Mouse (Mus musculus) midbrain, embryonic 11.5 days (tissue): Measurements from ENCODE around the gene Smad6. TPM values are rescaled to one million over a fixed set of nuclear protein-coding genes. Genes with fewer than 3 reads are reported as not detected.

Source experiments
- ATAC-seq: fragments of 200-750 bp; cut with Nextera tagmentation; 2 replicates; pipeline ENCODE4 v1.8.0; 2017; ENCODE audit warnings: moderate TSS enrichment, moderate library complexity; ENCODE audit not compliant: low FRiP score
- DNase-seq: peaks from one replicate; pipeline ENCODE4 v3.0.0; 2015; ENCODE audit warnings: low spot score; ENCODE audit errors: missing footprints
- H3K27ac ChIP-seq: fragments of 300-500 bp; sonication (generic); 2 replicates; pipeline ENCODE4 v1.5.1; 2014; ENCODE audit warnings: low read depth, low read length
- H3K27me3 ChIP-seq: fragments of 300-500 bp; sonication (generic); 2 replicates; pipeline ENCODE4 v1.6.1; 2014; ENCODE audit warnings: mild to moderate bottlenecking, low read length, moderate library complexity, mixed read lengths; ENCODE audit not compliant: control insufficient read depth, insufficient read depth
- H3K36me3 ChIP-seq: fragments of 300-500 bp; sonication (generic); 2 replicates; pipeline ENCODE4 v1.6.1; 2014; ENCODE audit warnings: mild to moderate bottlenecking, low read length, moderate library complexity, mixed read lengths; ENCODE audit not compliant: control insufficient read depth, insufficient read depth
- H3K4me1 ChIP-seq: fragments of 300-500 bp; sonication (generic); 2 replicates; pipeline ENCODE4 v1.6.1; 2014; ENCODE audit warnings: low read length; ENCODE audit not compliant: control insufficient read depth, insufficient read depth
- H3K4me2 ChIP-seq: fragments of 300-500 bp; sonication (generic); 2 replicates; pipeline ENCODE4 v1.6.1; 2014; ENCODE audit warnings: mild to moderate bottlenecking, moderate library complexity
- H3K4me3 ChIP-seq: fragments of 300-500 bp; sonication (generic); 2 replicates; pipeline ENCODE4 v1.5.1; 2014; ENCODE audit warnings: low read depth, low read length
- H3K9ac ChIP-seq: fragments of 300-500 bp; sonication (generic); 2 replicates; pipeline ENCODE4 v1.6.1; 2014; ENCODE audit warnings: low read length
- H3K9me3 ChIP-seq: fragments of 300-500 bp; sonication (generic); 2 replicates; pipeline ENCODE4 v1.6.1; 2016; ENCODE audit warnings: low read length; ENCODE audit not compliant: control insufficient read depth
- WGBS: fragments of 180-500 bp; shearing (Covaris S2); extraction: QIAGEN DNeasy Blood & Tissue Kit; methylation state at CpG from one replicate; pipeline ENCODE4 v1.1.7; 2014; 5-methylcytosine and 5-hydroxymethylcytosine counted together
- polyA plus RNA-seq: library from polyadenylated mRNA; unstranded; fragments of >200 nt; fragmentation: Nextera tagmentation; extraction: Ambion mirVana; gene quantifications from 2 replicates; pipeline ENCODE4 v1.2.1, GENCODE M21; 2014

Gene Smad6
- polyA plus RNA-seq, 1 experiment from 2014 or later: 4.0 TPM

- WGBS: 75% methylated on average over 12 of the region's 12 CpGs
- no peak for DNase-seq
- Histone ChIP-seq H3K27ac (no peak overlapping the region), H3K4me2 (no peak overlapping the region), H3K27me3 (no peaks in the 10 kb centered on the region), H3K36me3 (no peaks in the 10 kb centered on the region), H3K9ac (no peak overlapping the region), H3K4me1 (peaks cover 13% of the 10 kb centered on the region), H3K9me3 (no peaks in the 10 kb centered on the region), H3K4me3 (no peak overlapping the region)
- ATAC-seq: no peak
Measured at GRCm38 (mm10) chr9:63982937-63983632, 38.8 kb downstream of the Smad6 start.

GRCm38 (mm10) chr9:63981912-63982311 is 39.9 kb downstream of the Smad6 start:
- no peak overlapping the region for H3K9ac ChIP-seq
- no peaks in the 10 kb centered on the region for H3K36me3 ChIP-seq
- H3K9me3 ChIP-seq: no peaks in the 10 kb centered on the region
- H3K27ac ChIP-seq: no peak overlapping the region
- H3K4me3 ChIP-seq: no peak overlapping the region
- no peak for DNase-seq
- no peak for ATAC-seq
- whole genome bisulfite sequencing: 86% methylated on average over 4 of the region's 4 CpGs
- H3K27me3 ChIP-seq: no peaks in the 10 kb centered on the region
- peaks cover 13% of the 10 kb centered on the region for H3K4me1 ChIP-seq
- no peak overlapping the region for H3K4me2 ChIP-seq

GRCm38 (mm10) chr9:63981371-63981770 is 40.5 kb downstream of the Smad6 start:
- no peak overlapping the region for H3K4me3 ChIP-seq
- H3K4me2 ChIP-seq: no peak overlapping the region
- H3K27ac ChIP-seq: no peak overlapping the region
- no peaks in the 10 kb centered on the region for H3K9me3 ChIP-seq
- H3K4me1 ChIP-seq: peaks cover 14% of the 10 kb centered on the region
- H3K36me3 ChIP-seq: no peaks in the 10 kb centered on the region
- ATAC-seq: no peak
- no peak overlapping the region for H3K9ac ChIP-seq
- no peaks in the 10 kb centered on the region for H3K27me3 ChIP-seq
- DNase-seq: no peak
- WGBS: 86% methylated on average over 4 of the region's 4 CpGs

- DNase-seq (no peak), ATAC-seq (no peak)
- Histone ChIP-seq H3K4me3 (no peak overlapping the region), H3K4me2 (no peak overlapping the region), H3K4me1 (peaks cover 19% of the 10 kb centered on the region), H3K36me3 (no peaks in the 10 kb centered on the region), H3K27ac (no peak overlapping the region), H3K9ac (no peak overlapping the region), H3K9me3 (no peaks in the 10 kb centered on the region), H3K27me3 (no peaks in the 10 kb centered on the region)
- WGBS: 13% methylated on average over 18 of the region's 18 CpGs
Measured at GRCm38 (mm10) chr9:63980179-63981086, 41.4 kb downstream of the Smad6 start.

GRCm38 (mm10) chr9:63979275-63979674 is 42.6 kb downstream of the Smad6 start:
- DNase-seq (no peak), ATAC-seq (no peak)
- Histone ChIP-seq H3K9ac (no peak overlapping the region), H3K9me3 (no peaks in the 10 kb centered on the region), H3K27ac (no peak overlapping the region), H3K36me3 (no peaks in the 10 kb centered on the region), H3K27me3 (no peaks in the 10 kb centered on the region), H3K4me2 (no peak overlapping the region), H3K4me1 (peaks cover 21% of the 10 kb centered on the region), H3K4me3 (no peak overlapping the region)
- WGBS: 71% methylated on average over 2 of the region's 2 CpGs

GRCm38 (mm10) chr9:63978682-63979081 is 43.2 kb downstream of the Smad6 start:
- Histone ChIP-seq H3K4me1 (peaks cover 22% of the 10 kb centered on the region), H3K9ac (no peak overlapping the region), H3K4me3 (no peak overlapping the region), H3K36me3 (no peaks in the 10 kb centered on the region), H3K9me3 (no peaks in the 10 kb centered on the region), H3K27me3 (no peaks in the 10 kb centered on the region), H3K4me2 (no peak overlapping the region), H3K27ac (no peak overlapping the region)
- WGBS: 84% methylated on average over 7 of the region's 7 CpGs
- no peak for ATAC-seq
- DNase-seq: no peak

- Histone ChIP-seq H3K27ac (no peak overlapping the region), H3K36me3 (no peaks in the 10 kb centered on the region), H3K9me3 (no peaks in the 10 kb centered on the region), H3K27me3 (no peaks in the 10 kb centered on the region), H3K4me3 (no peak overlapping the region), H3K4me1 (peaks cover 22% of the 10 kb centered on the region), H3K9ac (no peak overlapping the region), H3K4me2 (no peak overlapping the region)
- WGBS: 15% methylated on average over 11 of the region's 11 CpGs
- ATAC-seq (peak; percentile 42; the same call in 1 of the 2 replicates), DNase-seq (no peak)
Measured at GRCm38 (mm10) chr9:63975996-63976395, 45.9 kb downstream of the Smad6 start.

- H3K4me2 ChIP-seq: no peak overlapping the region
- H3K27ac ChIP-seq: no peak overlapping the region
- H3K9me3 ChIP-seq: no peaks in the 10 kb centered on the region
- no peak for ATAC-seq
- no peaks in the 10 kb centered on the region for H3K36me3 ChIP-seq
- no peaks in the 10 kb centered on the region for H3K27me3 ChIP-seq
- H3K9ac ChIP-seq: no peak overlapping the region
- H3K4me1 ChIP-seq: peaks cover 11% of the 10 kb centered on the region
- 59% methylated on average over 13 of the region's 13 CpGs for WGBS
- no peak overlapping the region for H3K4me3 ChIP-seq
- DNase-seq: no peak
Measured at GRCm38 (mm10) chr9:63974258-63975023, 47.4 kb downstream of the Smad6 start.
